Comparison of ENCODE assay signal across 8 mouse cellular contexts in the genomic region with DNA sequence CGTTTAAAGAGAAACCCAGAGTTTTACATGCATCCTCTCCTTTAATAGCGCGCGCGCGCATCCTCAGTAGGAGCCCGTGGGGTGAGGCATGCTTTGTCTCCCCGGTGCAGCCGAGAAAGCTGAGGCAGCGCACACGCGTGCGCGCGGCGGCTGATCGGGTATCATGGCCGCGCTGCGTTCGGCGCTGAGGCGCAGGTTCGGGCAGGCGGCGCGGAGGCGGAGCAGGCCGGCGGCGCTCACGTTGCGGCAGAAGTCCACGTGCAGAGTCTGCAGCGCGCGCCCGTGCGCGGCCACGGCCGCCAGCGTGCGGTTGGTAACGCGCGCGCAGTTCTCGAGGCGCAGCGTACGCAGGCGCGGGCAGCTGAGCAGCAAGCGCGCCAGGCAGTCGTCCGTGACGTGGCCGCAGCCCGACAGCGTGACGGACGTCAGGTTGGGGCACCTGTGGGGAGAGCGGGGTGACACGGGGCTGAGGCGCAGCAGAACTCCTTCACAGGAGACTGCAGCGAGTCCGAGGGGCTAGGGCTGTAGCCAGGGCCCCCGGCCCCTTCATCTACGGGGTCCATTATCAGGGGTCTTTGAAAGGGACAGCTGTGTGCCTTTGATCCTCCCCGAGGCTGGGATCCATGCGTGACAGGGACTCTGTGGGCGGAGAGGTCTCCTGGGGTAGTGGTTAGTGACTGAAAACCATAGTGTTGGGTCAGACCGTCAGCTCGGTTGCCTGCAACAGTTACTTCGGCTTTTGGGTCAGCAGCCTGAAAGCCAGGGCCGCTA. TPM values are rescaled to one million over a fixed set of nuclear protein-coding genes. Genes with fewer than 3 reads are reported as not detected.
DNase-seq lines count a peak whose midpoint lies in the region; ATAC-seq and TF ChIP-seq lines count a peak whose summit lies in the region.

No protein-coding gene starts in this region.

- peak; percentile 78 for ATAC-seq in embryonic facial prominence, embryonic 13.5 days (ENCODE audit: insufficient number of reproducible peaks, insufficient read depth, low FRiP score, low TSS enrichment, low read depth)
- ATAC-seq in limb, embryonic 14.5 days (ENCODE audit: low FRiP score, low read depth) = peak; percentile 88
- ATAC-seq in midbrain, postnatal 0 days (ENCODE audit: low FRiP score) = peak; percentile 91

- H3K27me3 ChIP-seq in embryonic facial prominence, embryonic 13.5 days = no peaks in the 10 kb centered on the region
- no peaks in the 10 kb centered on the region for H3K27me3 ChIP-seq in limb, embryonic 14.5 days (ENCODE audit: control insufficient read depth, insufficient read depth, low read length)
- H3K27me3 ChIP-seq in midbrain, postnatal 0 days (ENCODE audit: insufficient read depth, low read length) = no peaks in the 10 kb centered on the region

- peak overlapping the region; percentile 96 for H3K27ac ChIP-seq in embryonic facial prominence, embryonic 13.5 days
- peak overlapping the region; percentile 95 for H3K27ac ChIP-seq in limb, embryonic 14.5 days (replicated peaks; ENCODE audit: low read depth, low read length)
- peak overlapping the region; percentile 92 for H3K27ac ChIP-seq in midbrain, postnatal 0 days (ENCODE audit: low read depth, low read length)

- H3K36me3 ChIP-seq in embryonic facial prominence, embryonic 13.5 days = peaks cover 43% of the 10 kb centered on the region
- peaks cover 54% of the 10 kb centered on the region for H3K36me3 ChIP-seq in limb, embryonic 14.5 days (ENCODE audit: control insufficient read depth, insufficient read depth, low read length)
- H3K36me3 ChIP-seq in midbrain, postnatal 0 days (ENCODE audit: insufficient read depth, low read length) = peaks cover 22% of the 10 kb centered on the region

- TF ChIP-seq CTCF in midbrain, postnatal 0 days (IDR thresholded peaks at IDR 0.05) = no peak

- peak overlapping the region; percentile 83 for H3K9ac ChIP-seq in embryonic facial prominence, embryonic 13.5 days
- H3K9ac ChIP-seq in limb, embryonic 14.5 days (ENCODE audit: low read depth, low read length, severe bottlenecking) = peak overlapping the region; percentile 77
- peak overlapping the region; percentile 76 for H3K9ac ChIP-seq in midbrain, postnatal 0 days (replicated peaks; ENCODE audit: low read length, poor library complexity, severe bottlenecking)

- H3K4me1 ChIP-seq in embryonic facial prominence, embryonic 13.5 days = peaks cover 27% of the 10 kb centered on the region
- H3K4me1 ChIP-seq in limb, embryonic 14.5 days (ENCODE audit: control insufficient read depth, insufficient read depth, low read length) = peaks cover 23% of the 10 kb centered on the region
- H3K4me1 ChIP-seq in midbrain, postnatal 0 days (ENCODE audit: insufficient read depth, low read length) = peaks cover 5% of the 10 kb centered on the region; the same call in 1 of the 2 replicates

- peak overlapping the region; percentile 72 for H3K4me3 ChIP-seq in embryonic facial prominence, embryonic 13.5 days
- H3K4me3 ChIP-seq in limb, embryonic 14.5 days (replicated peaks; ENCODE audit: low read length) = peak overlapping the region; percentile 60
- H3K4me3 ChIP-seq in midbrain, postnatal 0 days (ENCODE audit: low read depth, low read length) = peak overlapping the region; percentile 64

- H3K9me3 ChIP-seq in embryonic facial prominence, embryonic 13.5 days = no peaks in the 10 kb centered on the region
- H3K9me3 ChIP-seq in limb, embryonic 14.5 days (ENCODE audit: control insufficient read depth, low read length) = no peaks in the 10 kb centered on the region
- H3K9me3 ChIP-seq in midbrain, postnatal 0 days (ENCODE audit: low read length) = no peaks in the 10 kb centered on the region

- peak overlapping the region; percentile 98 for H3K4me2 ChIP-seq in embryonic facial prominence, embryonic 13.5 days
- H3K4me2 ChIP-seq in limb, embryonic 14.5 days (replicated peaks; ENCODE audit: low read depth, low read length, severe bottlenecking) = peak overlapping the region; percentile 89
- H3K4me2 ChIP-seq in midbrain, postnatal 0 days (ENCODE audit: low read depth, low read length, poor library complexity, severe bottlenecking) = peak overlapping the region; percentile 98

- DNase-seq in 3134 (ENCODE audit: extremely low read depth, insufficient read length, low spot score) = peak; percentile 99
- peak; percentile 96 to 97 for DNase-seq in adrenal gland, postnatal 36 days
- DNase-seq in heart, adult 8-10 months (ENCODE audit: low spot score) = peak; percentile 88
- DNase-seq in kidney, adult 9 months = peak; percentile 95
- peak; percentile 93 for DNase-seq in limb, embryonic 14.5 days (ENCODE audit: low spot score)
- peak; percentile 97 for DNase-seq in midbrain, postnatal 0 days (ENCODE audit: low spot score)
- peak; percentile 73 to 83 for DNase-seq in spleen, postnatal 14 days (ENCODE audit: low spot score in 2 of 2)

- WGBS in embryonic facial prominence, embryonic 13.5 days = under 1% methylated on average over 78 of the region's 78 CpGs
- under 1% methylated on average over 51 of the region's 78 CpGs for WGBS in limb, embryonic 14.5 days
- WGBS in midbrain, postnatal 0 days = under 1% methylated on average over 78 of the region's 78 CpGs

- TF ChIP-seq POLR2A in limb, embryonic 14.5 days (IDR thresholded peaks at IDR 0.05; ENCODE audit: borderline replicate concordance, extremely low read depth, insufficient read depth, insufficient read length) = peak; percentile 74; the same call in 1 of the 2 replicates

RNA-seq across cellular contexts. Expression of gene Fbxl22, which starts 2.6 kb away (rescaled TPM):
- total RNA-seq in adrenal gland, postnatal 36 days (2021) = under 1 TPM; 0.30 to 0.63 TPM
- polyA plus RNA-seq in embryonic facial prominence, embryonic 13.5 days (2015; fragmentation: Nextera tagmentation; extraction: Ambion mirVana) = 1.5 and 1.6 TPM in 2 replicates
- 10 to 100 TPM; 28.1 to 43.0 (median 31.0) TPM for total RNA-seq in heart, adult 8-10 months (2022)
- 4.7 and 7.4 TPM in 2 replicates for polyA plus RNA-seq in limb, embryonic 14.5 days (2012; rRNA removed)
- 5.4 and 6.5 TPM in 2 replicates for polyA plus RNA-seq in limb, embryonic 14.5 days (2014; fragmentation: Nextera tagmentation; extraction: Ambion mirVana)
- total RNA-seq in midbrain, postnatal 0 days (2014; rRNA removed) = 0.28 and 0.60 TPM in 2 replicates
- polyA plus RNA-seq in midbrain, postnatal 0 days (2015; fragmentation: Nextera tagmentation; extraction: Ambion mirVana) = 0.60 and 0.63 TPM in 2 replicates

Comparison
In these comparisons a context has a peak if more than half of its experiments do, and no peak if none do; other contexts are left out.
1. Peak in every context shown above with its lines: DNase-seq, ATAC-seq, H3K4me3 ChIP-seq and H3K27ac ChIP-seq.
2. RNA of gene Fbxl22, which starts 2.6 kb away (total RNA-seq): 28.1 to 43.0 TPM in heart, adult 8-10 months; 0.30 to 0.63 TPM in adrenal gland, postnatal 36 days and 0.28 to 0.60 TPM in midbrain, postnatal 0 days; every median in the first group is over 10 times any median in the second.